Mouse (Mus musculus): Measurements from ENCODE around the gene Dll3. TPM values are rescaled to one million over a fixed set of nuclear protein-coding genes. Genes with fewer than 3 reads are reported as not detected.
A peak's percentile ranks its signal among the peaks of the same experiment; 100 is the strongest.

Gene Dll3
- total and polyA plus RNA-seq, 2 experiments, result not detected

- H3K4me3 ChIP-seq (ENCODE audit: insufficient read depth, low read depth, low read length), result peak overlapping the region; percentile 56; the same call in 1 of the 2 replicates
- no peaks in the 10 kb centered on the region for H3K36me3 ChIP-seq (ENCODE audit: control insufficient read depth, insufficient read depth, low read length)
- DNase-seq (ENCODE audit: extremely low read depth, low read depth, low spot score), result no peak
- H3K27me3 ChIP-seq (ENCODE audit: control insufficient read depth, insufficient read depth, low read length), result 0 out of 2 replicates have a peak, but pooled peaks cover 3% of the 10 kb centered on the region
- H3K79me2 ChIP-seq (ENCODE audit: control insufficient read depth, insufficient read depth, low read length), result no peaks in the 10 kb centered on the region
- TF ChIP-seq POLR2A (IDR thresholded peaks at IDR 0.05; ENCODE audit: extremely low read depth, insufficient read depth, low read length) (no peak), CTCF (IDR thresholded peaks at IDR 0.05; ENCODE audit: low read depth, low read length) (no peak)
- H3K9ac ChIP-seq (ENCODE audit: low read depth, low read length), result no peak overlapping the region
- WGBS, result 40% methylated on average over 16 of the region's 16 CpGs
- H3K27ac ChIP-seq (replicated peaks; ENCODE audit: insufficient read depth, low read depth, low read length), result no peak overlapping the region
- no peaks in the 10 kb centered on the region for H3K4me1 ChIP-seq (ENCODE audit: control insufficient read depth, insufficient read depth, low read length)
These were observed 33.5 kb downstream of the Dll3 start for GRCm38 (mm10) chr7:28268576-28268975.

GRCm38 (mm10) chr7:28268042-28268531, 34.0 kb downstream of the Dll3 start:
- H3K9ac ChIP-seq (ENCODE audit: low read depth, low read length), result peak overlapping the region; percentile 67
- DNase-seq (ENCODE audit: extremely low read depth, low read depth, low spot score), result no peak
- no peak for TF ChIP-seq CTCF (IDR thresholded peaks at IDR 0.05; ENCODE audit: low read depth, low read length)
- H3K79me2 ChIP-seq (ENCODE audit: control insufficient read depth, insufficient read depth, low read length), result no peaks in the 10 kb centered on the region
- no peaks in the 10 kb centered on the region for H3K4me1 ChIP-seq (ENCODE audit: control insufficient read depth, insufficient read depth, low read length)
- 1% methylated on average over 59 of the region's 62 CpGs for WGBS
- no peak overlapping the region for H3K27ac ChIP-seq (replicated peaks; ENCODE audit: insufficient read depth, low read depth, low read length)
- peak overlapping the region; percentile 56 for H3K4me3 ChIP-seq (ENCODE audit: insufficient read depth, low read depth, low read length)
- H3K27me3 ChIP-seq (ENCODE audit: control insufficient read depth, insufficient read depth, low read length), result 0 out of 2 replicates have a peak, but pooled peaks cover 3% of the 10 kb centered on the region
- no peaks in the 10 kb centered on the region for H3K36me3 ChIP-seq (ENCODE audit: control insufficient read depth, insufficient read depth, low read length)

GRCm38 (mm10) chr7:28267129-28268041, 34.7 kb downstream of the Dll3 start, which contains the start of gene Eid2:
TSS of gene Eid2 (plus strand) at chr7:28267881.
- Histone ChIP-seq H3K36me3 (ENCODE audit: control insufficient read depth, insufficient read depth, low read length) (no peaks in the 10 kb centered on the region), H3K27me3 (ENCODE audit: control insufficient read depth, insufficient read depth, low read length) (0 out of 2 replicates have a peak, but pooled peaks cover 3% of the 10 kb centered on the region), H3K4me1 (ENCODE audit: control insufficient read depth, insufficient read depth, low read length) (no peaks in the 10 kb centered on the region), H3K79me2 (ENCODE audit: control insufficient read depth, insufficient read depth, low read length) (no peaks in the 10 kb centered on the region), H3K4me3 (ENCODE audit: insufficient read depth, low read depth, low read length) (peak within 1 kb of the TSS; percentile 56), H3K27ac (replicated peaks; ENCODE audit: insufficient read depth, low read depth, low read length) (no peak within 1 kb of the TSS), H3K9ac (ENCODE audit: low read depth, low read length) (peak within 1 kb of the TSS; percentile 67)
- TF ChIP-seq POLR2A (IDR thresholded peaks at IDR 0.05; ENCODE audit: extremely low read depth, insufficient read depth, low read length) (no peak), CTCF (IDR thresholded peaks at IDR 0.05; ENCODE audit: low read depth, low read length) (no peak)
- no peak for DNase-seq (ENCODE audit: extremely low read depth, low read depth, low spot score)
- WGBS, result 9% methylated on average over 57 of the region's 57 CpGs

- no peak overlapping the region for H3K4me3 ChIP-seq (ENCODE audit: insufficient read depth, low read depth, low read length)
- H3K27me3 ChIP-seq (ENCODE audit: control insufficient read depth, insufficient read depth, low read length), result 0 out of 2 replicates have a peak, but pooled peaks cover 3% of the 10 kb centered on the region
- no peaks in the 10 kb centered on the region for H3K79me2 ChIP-seq (ENCODE audit: control insufficient read depth, insufficient read depth, low read length)
- H3K9ac ChIP-seq (ENCODE audit: low read depth, low read length), result no peak overlapping the region
- TF ChIP-seq POLR2A (IDR thresholded peaks at IDR 0.05; ENCODE audit: extremely low read depth, insufficient read depth, low read length) (no peak), CTCF (IDR thresholded peaks at IDR 0.05; ENCODE audit: low read depth, low read length) (no peak)
- H3K27ac ChIP-seq (replicated peaks; ENCODE audit: insufficient read depth, low read depth, low read length), result no peak overlapping the region
- no peak for DNase-seq (ENCODE audit: extremely low read depth, low read depth, low spot score)
- WGBS, result 90% methylated on average over 13 of the region's 13 CpGs
- no peaks in the 10 kb centered on the region for H3K4me1 ChIP-seq (ENCODE audit: control insufficient read depth, insufficient read depth, low read length)
- H3K36me3 ChIP-seq (ENCODE audit: control insufficient read depth, insufficient read depth, low read length), result no peaks in the 10 kb centered on the region
These were observed 36.6 kb downstream of the Dll3 start for GRCm38 (mm10) chr7:28265391-28265790.

GRCm38 (mm10) chr7:28263786-28264185, 38.3 kb downstream of the Dll3 start:
- Histone ChIP-seq H3K36me3 (ENCODE audit: control insufficient read depth, insufficient read depth, low read length) (no peaks in the 10 kb centered on the region), H3K4me3 (ENCODE audit: insufficient read depth, low read depth, low read length) (no peak overlapping the region), H3K79me2 (ENCODE audit: control insufficient read depth, insufficient read depth, low read length) (no peaks in the 10 kb centered on the region), H3K27me3 (ENCODE audit: control insufficient read depth, insufficient read depth, low read length) (0 out of 2 replicates have a peak, but pooled peaks cover 3% of the 10 kb centered on the region), H3K9ac (ENCODE audit: low read depth, low read length) (no peak overlapping the region), H3K27ac (replicated peaks; ENCODE audit: insufficient read depth, low read depth, low read length) (no peak overlapping the region), H3K4me1 (ENCODE audit: control insufficient read depth, insufficient read depth, low read length) (no peaks in the 10 kb centered on the region)
- no peak for DNase-seq (ENCODE audit: extremely low read depth, low read depth, low spot score)
- TF ChIP-seq POLR2A (IDR thresholded peaks at IDR 0.05; ENCODE audit: extremely low read depth, insufficient read depth, low read length) (no peak), CTCF (IDR thresholded peaks at IDR 0.05; ENCODE audit: low read depth, low read length) (no peak)
- WGBS, result 5% methylated on average over 15 of the region's 15 CpGs
